Mouse (Mus musculus): ENCODE results near the gene Hcrt. TPM values are rescaled to one million over a fixed set of nuclear protein-coding genes. Genes with fewer than 3 reads are reported as not detected.

The Hcrt gene
- polyA plus RNA-seq, 1 experiment from 2014 or later = not detected

DNA sequence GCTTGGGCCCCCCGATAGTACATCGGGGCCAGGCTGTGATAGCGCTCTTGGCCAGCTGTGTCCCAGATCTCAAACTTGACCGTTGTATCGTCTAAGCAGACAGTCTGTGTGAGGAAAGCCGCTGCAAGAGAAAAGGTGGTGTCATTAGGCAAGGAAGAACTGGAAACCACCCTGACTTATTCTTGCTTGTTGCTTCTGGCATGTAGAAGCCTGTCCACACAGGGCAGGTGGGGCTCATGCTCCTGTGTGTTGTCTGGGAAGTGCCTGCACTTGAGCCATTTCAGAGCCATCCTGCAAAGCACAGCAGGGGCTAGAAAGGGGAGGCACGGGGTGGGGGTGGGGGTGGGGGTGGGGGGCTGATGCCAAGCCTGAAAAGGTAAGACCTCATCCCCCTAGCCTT lies 44.3 kb downstream of the Hcrt start:
- Histone ChIP-seq H3K4me1 (ENCODE audit: control insufficient read depth, insufficient read depth, low read length) (peaks cover 11% of the 10 kb centered on the region), H3K27ac (replicated peaks; ENCODE audit: low read depth, low read length) (no peak overlapping the region), H3K9me3 (ENCODE audit: control insufficient read depth, low read length) (no peaks in the 10 kb centered on the region), H3K36me3 (ENCODE audit: control insufficient read depth, insufficient read depth, low read length) (peaks cover 14% of the 10 kb centered on the region), H3K4me2 (ENCODE audit: low read depth, severe bottlenecking) (no peak overlapping the region), H3K27me3 (ENCODE audit: control insufficient read depth, insufficient read depth, low read length) (no peaks in the 10 kb centered on the region), H3K9ac (ENCODE audit: low read length) (no peak overlapping the region), H3K4me3 (ENCODE audit: low read depth, low read length) (no peak overlapping the region)
- ATAC-seq (ENCODE audit: insufficient number of reproducible peaks, low FRiP score, low TSS enrichment, low read depth) = no peak
- no peak for DNase-seq (ENCODE audit: low spot score)
- whole genome bisulfite sequencing = 91% methylated on average over 7 of the region's 7 CpGs

- no peaks in the 10 kb centered on the region for H3K27me3 ChIP-seq (ENCODE audit: control insufficient read depth, insufficient read depth, low read length)
- H3K4me1 ChIP-seq (ENCODE audit: control insufficient read depth, insufficient read depth, low read length) = peaks cover 16% of the 10 kb centered on the region
- DNase-seq (ENCODE audit: low spot score) = no peak
- H3K36me3 ChIP-seq (ENCODE audit: control insufficient read depth, insufficient read depth, low read length) = peaks cover 14% of the 10 kb centered on the region
- no peak overlapping the region for H3K4me2 ChIP-seq (ENCODE audit: low read depth, severe bottlenecking)
- H3K27ac ChIP-seq (replicated peaks; ENCODE audit: low read depth, low read length) = no peak overlapping the region
- no peaks in the 10 kb centered on the region for H3K9me3 ChIP-seq (ENCODE audit: control insufficient read depth, low read length)
- no peak overlapping the region for H3K4me3 ChIP-seq (ENCODE audit: low read depth, low read length)
- ATAC-seq (ENCODE audit: insufficient number of reproducible peaks, low FRiP score, low TSS enrichment, low read depth) = no peak
- H3K9ac ChIP-seq (ENCODE audit: low read length) = no peak overlapping the region
- 88% methylated on average over 3 of the region's 3 CpGs for WGBS
Observed at GRCm38 (mm10) chr11:100716649-100717048, 46.1 kb downstream of the Hcrt start.

- H3K4me2 ChIP-seq (ENCODE audit: low read depth, severe bottlenecking) = no peak overlapping the region
- no peak for DNase-seq (ENCODE audit: low spot score)
- no peak for ATAC-seq (ENCODE audit: insufficient number of reproducible peaks, low FRiP score, low TSS enrichment, low read depth)
- H3K9ac ChIP-seq (ENCODE audit: low read length) = no peak overlapping the region
- H3K36me3 ChIP-seq (ENCODE audit: control insufficient read depth, insufficient read depth, low read length) = peaks cover 14% of the 10 kb centered on the region
- 93% methylated on average over 6 of the region's 6 CpGs for WGBS
- H3K9me3 ChIP-seq (ENCODE audit: control insufficient read depth, low read length) = no peaks in the 10 kb centered on the region
- H3K4me3 ChIP-seq (ENCODE audit: low read depth, low read length) = no peak overlapping the region
- H3K4me1 ChIP-seq (ENCODE audit: control insufficient read depth, insufficient read depth, low read length) = peaks cover 19% of the 10 kb centered on the region
- H3K27me3 ChIP-seq (ENCODE audit: control insufficient read depth, insufficient read depth, low read length) = no peaks in the 10 kb centered on the region
- H3K27ac ChIP-seq (replicated peaks; ENCODE audit: low read depth, low read length) = no peak overlapping the region
Observed at GRCm38 (mm10) chr11:100714948-100715347, 47.8 kb downstream of the Hcrt start.

- WGBS = 50% methylated on average over 6 of the region's 6 CpGs
- ATAC-seq (ENCODE audit: insufficient number of reproducible peaks, low FRiP score, low TSS enrichment, low read depth) (no peak), DNase-seq (ENCODE audit: low spot score) (peak; percentile 86)
- no peak overlapping the region for H3K27ac ChIP-seq (replicated peaks; ENCODE audit: low read depth, low read length)
- no peaks in the 10 kb centered on the region for H3K9me3 ChIP-seq (ENCODE audit: control insufficient read depth, low read length)
- H3K4me1 ChIP-seq (ENCODE audit: control insufficient read depth, insufficient read depth, low read length) = peaks cover 19% of the 10 kb centered on the region
- H3K9ac ChIP-seq (ENCODE audit: low read length) = peak overlapping the region; percentile 59; the same call in 1 of the 2 replicates
- peak overlapping the region; percentile 51; the same call in 1 of the 2 replicates for H3K4me2 ChIP-seq (ENCODE audit: low read depth, severe bottlenecking)
- H3K4me3 ChIP-seq (ENCODE audit: low read depth, low read length) = no peak overlapping the region
- peaks cover 14% of the 10 kb centered on the region for H3K36me3 ChIP-seq (ENCODE audit: control insufficient read depth, insufficient read depth, low read length)
- H3K27me3 ChIP-seq (ENCODE audit: control insufficient read depth, insufficient read depth, low read length) = no peaks in the 10 kb centered on the region
Observed at GRCm38 (mm10) chr11:100714534-100714915, 48.2 kb downstream of the Hcrt start.

GRCm38 (mm10) chr11:100713735-100714533 lies 48.8 kb downstream of the Hcrt start, which contains the start of gene Hspb9:
Hspb9 (plus strand) TSS chr11:100713850.
- H3K4me3 ChIP-seq (ENCODE audit: low read depth, low read length) = peak within 1 kb of the TSS; percentile 8; the same call in 1 of the 2 replicates
- DNase-seq (ENCODE audit: low spot score) = peak; percentile 71
- peaks cover 16% of the 10 kb centered on the region for H3K36me3 ChIP-seq (ENCODE audit: control insufficient read depth, insufficient read depth, low read length)
- peak within 1 kb of the TSS; percentile 70 for H3K4me2 ChIP-seq (ENCODE audit: low read depth, severe bottlenecking)
- no peak for ATAC-seq (ENCODE audit: insufficient number of reproducible peaks, low FRiP score, low TSS enrichment, low read depth)
- H3K27ac ChIP-seq (replicated peaks; ENCODE audit: low read depth, low read length) = peak within 1 kb of the TSS; percentile 51; the same call in 1 of the 2 replicates
- no peaks in the 10 kb centered on the region for H3K27me3 ChIP-seq (ENCODE audit: control insufficient read depth, insufficient read depth, low read length)
- H3K9me3 ChIP-seq (ENCODE audit: control insufficient read depth, low read length) = no peaks in the 10 kb centered on the region
- 3% methylated on average over 38 of the region's 38 CpGs for WGBS
- peaks cover 19% of the 10 kb centered on the region for H3K4me1 ChIP-seq (ENCODE audit: control insufficient read depth, insufficient read depth, low read length)
- peak within 1 kb of the TSS; percentile 59 for H3K9ac ChIP-seq (ENCODE audit: low read length)

- 58% methylated on average over 4 of the region's 4 CpGs for WGBS
- Histone ChIP-seq H3K27me3 (ENCODE audit: control insufficient read depth, insufficient read depth, low read length) (no peaks in the 10 kb centered on the region), H3K9ac (ENCODE audit: low read length) (peak overlapping the region; percentile 59; the same call in 1 of the 2 replicates), H3K27ac (replicated peaks; ENCODE audit: low read depth, low read length) (no peak overlapping the region; the same call in 1 of the 2 replicates), H3K4me3 (ENCODE audit: low read depth, low read length) (no peak overlapping the region), H3K4me1 (ENCODE audit: control insufficient read depth, insufficient read depth, low read length) (peaks cover 19% of the 10 kb centered on the region), H3K9me3 (ENCODE audit: control insufficient read depth, low read length) (no peaks in the 10 kb centered on the region), H3K4me2 (ENCODE audit: low read depth, severe bottlenecking) (peak overlapping the region; percentile 51), H3K36me3 (ENCODE audit: control insufficient read depth, insufficient read depth, low read length) (peaks cover 17% of the 10 kb centered on the region)
- DNase-seq (ENCODE audit: low spot score) (no peak), ATAC-seq (ENCODE audit: insufficient number of reproducible peaks, low FRiP score, low TSS enrichment, low read depth) (no peak)
Observed at GRCm38 (mm10) chr11:100713174-100713573, 49.6 kb downstream of the Hcrt start.

- Histone ChIP-seq H3K9me3 (ENCODE audit: control insufficient read depth, low read length) (no peaks in the 10 kb centered on the region), H3K4me3 (ENCODE audit: low read depth, low read length) (peak within 1 kb of the TSS; percentile 85), H3K9ac (ENCODE audit: low read length) (peak within 1 kb of the TSS; percentile 96), H3K27me3 (ENCODE audit: control insufficient read depth, insufficient read depth, low read length) (no peaks in the 10 kb centered on the region), H3K4me2 (ENCODE audit: low read depth, severe bottlenecking) (peak within 1 kb of the TSS; percentile 70), H3K4me1 (ENCODE audit: control insufficient read depth, insufficient read depth, low read length) (peaks cover 19% of the 10 kb centered on the region), H3K36me3 (ENCODE audit: control insufficient read depth, insufficient read depth, low read length) (peaks cover 16% of the 10 kb centered on the region), H3K27ac (replicated peaks; ENCODE audit: low read depth, low read length) (peak within 1 kb of the TSS; percentile 86)
- WGBS = 3% methylated on average over 48 of the region's 48 CpGs
- ATAC-seq (ENCODE audit: insufficient number of reproducible peaks, low FRiP score, low TSS enrichment, low read depth) (peak; percentile 82), DNase-seq (ENCODE audit: low spot score) (peak; percentile 86)
Observed at GRCm38 (mm10) chr11:100711783-100712615, 50.7 kb downstream of the Hcrt start, which contains the start of gene Kat2a. Kat2a (minus strand) TSS chr11:100712465.
